Mouse (Mus musculus): ENCODE data around the gene Olfr1381. TPM values are rescaled to one million over a fixed set of nuclear protein-coding genes. Genes with fewer than 3 reads are reported as not detected.
"Not testable (repeated sequence)": the region's sequence is repeated elsewhere in the genome, so short reads cannot be mapped to it uniquely, and the experiment has no call there.

The Olfr1381 gene
- polyA plus RNA-seq (2014; fragmentation: Nextera tagmentation; extraction: Ambion mirVana): not detected in 2 replicates

DNA sequence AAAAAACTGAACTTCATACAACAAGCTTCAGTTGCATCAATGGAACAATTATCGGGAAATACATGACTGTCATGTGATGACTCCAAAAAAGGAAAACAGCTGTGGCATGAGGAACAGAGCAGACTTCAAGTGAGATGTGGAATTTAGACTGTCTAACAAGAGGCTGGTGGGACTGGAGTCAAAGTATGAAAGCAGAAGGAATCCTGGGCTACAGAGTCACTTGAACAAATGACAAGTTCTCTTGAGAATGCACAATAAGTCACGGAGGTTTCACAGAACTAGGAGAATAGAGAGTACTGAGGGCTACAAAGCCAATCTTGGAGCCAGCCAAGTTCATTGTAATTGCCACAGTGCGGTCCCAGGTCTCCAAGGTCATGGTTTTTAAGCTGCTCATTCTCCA is at the start of gene Olfr1381:
Gene Olfr1381 (plus strand): TSS at position 301 of the 400 bp plus-strand sequence.
- not testable (repeated sequence) for H3K4me2 ChIP-seq (replicated peaks; ENCODE audit: low read depth, low read length); H3K9me3 ChIP-seq (ENCODE audit: control insufficient read depth, low read length); H3K36me3 ChIP-seq (ENCODE audit: control insufficient read depth, insufficient read depth, low read length); DNase-seq (ENCODE audit: low spot score); H3K4me3 ChIP-seq (ENCODE audit: low read depth, low read length); H3K4me1 ChIP-seq (replicated peaks; ENCODE audit: control insufficient read depth, insufficient read depth, low read length); H3K9ac ChIP-seq (ENCODE audit: low read depth, low read length); H3K27me3 ChIP-seq (ENCODE audit: control insufficient read depth, insufficient read depth, low read length); H3K27ac ChIP-seq (ENCODE audit: low read depth, low read length)
- peak; percentile 30; the same call in 1 of the 2 replicates for ATAC-seq (ENCODE audit: low FRiP score)
- WGBS: 58% methylated on average over 3 of the region's 3 CpGs

DNA sequence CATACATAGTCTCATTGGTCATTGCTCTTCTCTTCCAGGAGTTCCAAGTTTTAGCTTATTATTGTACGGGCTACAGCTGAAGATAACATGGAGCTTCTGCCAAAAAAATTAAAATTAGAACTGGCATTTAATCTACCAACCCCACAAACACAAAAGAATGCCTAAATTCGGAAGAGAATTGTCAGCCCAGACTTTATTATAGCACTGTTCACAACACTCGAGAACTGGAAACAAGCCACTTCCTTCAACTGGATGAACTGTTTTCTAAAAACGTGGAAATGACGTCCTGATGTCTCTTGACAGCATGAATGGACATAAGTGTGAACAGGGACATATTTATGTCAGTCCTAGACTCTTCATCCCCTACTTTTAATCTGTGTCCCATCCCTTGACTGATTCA is 25.2 kb upstream of the Olfr1381 start:
- H3K36me3 ChIP-seq (ENCODE audit: control insufficient read depth, insufficient read depth, low read length): no peaks in the 10 kb centered on the region
- no peak overlapping the region for H3K27ac ChIP-seq (ENCODE audit: low read depth, low read length)
- WGBS: 79% methylated on average over 5 of the region's 5 CpGs
- no peak for ATAC-seq (ENCODE audit: low FRiP score)
- H3K9ac ChIP-seq (ENCODE audit: low read depth, low read length): no peak overlapping the region
- H3K9me3 ChIP-seq (ENCODE audit: control insufficient read depth, low read length): no peaks in the 10 kb centered on the region
- H3K4me3 ChIP-seq (ENCODE audit: low read depth, low read length): no peak overlapping the region
- H3K4me1 ChIP-seq (replicated peaks; ENCODE audit: control insufficient read depth, insufficient read depth, low read length): no peaks in the 10 kb centered on the region
- no peak overlapping the region for H3K4me2 ChIP-seq (replicated peaks; ENCODE audit: low read depth, low read length)
- H3K27me3 ChIP-seq (ENCODE audit: control insufficient read depth, insufficient read depth, low read length): no peaks in the 10 kb centered on the region
- DNase-seq (ENCODE audit: low spot score): no peak

DNA sequence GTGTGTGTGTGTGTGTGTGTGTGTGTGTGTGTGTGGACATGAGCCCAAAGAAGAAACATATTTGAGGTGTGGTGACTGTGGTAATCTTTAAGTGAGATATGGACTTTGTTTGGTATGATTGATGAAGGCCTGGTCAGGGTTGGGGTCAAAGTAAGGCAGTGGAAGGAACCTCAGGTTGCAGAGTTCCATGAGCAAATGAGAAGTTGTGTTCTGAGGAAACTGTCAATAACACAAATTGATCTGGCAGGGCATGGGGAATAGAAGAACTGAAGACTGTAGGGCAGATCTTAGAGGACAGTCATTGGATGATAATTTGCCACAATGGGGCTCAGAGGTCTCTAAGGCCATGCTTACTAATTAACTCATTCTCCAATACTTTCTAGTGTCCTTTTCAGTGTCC is 23.9 kb upstream of the Olfr1381 start, which contains the start of gene Olfr1383:
Gene Olfr1383 (plus strand): TSS at position 301 of the 400 bp plus-strand sequence.
- H3K9me3 ChIP-seq (ENCODE audit: control insufficient read depth, low read length): no peaks in the 10 kb centered on the region
- no peak for DNase-seq (ENCODE audit: low spot score)
- no peaks in the 10 kb centered on the region for H3K27me3 ChIP-seq (ENCODE audit: control insufficient read depth, insufficient read depth, low read length)
- H3K9ac ChIP-seq (ENCODE audit: low read depth, low read length): no peak within 1 kb of the TSS
- H3K36me3 ChIP-seq (ENCODE audit: control insufficient read depth, insufficient read depth, low read length): no peaks in the 10 kb centered on the region
- H3K4me2 ChIP-seq (replicated peaks; ENCODE audit: low read depth, low read length): no peak within 1 kb of the TSS
- no peaks in the 10 kb centered on the region for H3K4me1 ChIP-seq (replicated peaks; ENCODE audit: control insufficient read depth, insufficient read depth, low read length)
- no peak within 1 kb of the TSS for H3K4me3 ChIP-seq (ENCODE audit: low read depth, low read length)
- no peak within 1 kb of the TSS for H3K27ac ChIP-seq (ENCODE audit: low read depth, low read length)
- ATAC-seq (ENCODE audit: low FRiP score): no peak

DNA sequence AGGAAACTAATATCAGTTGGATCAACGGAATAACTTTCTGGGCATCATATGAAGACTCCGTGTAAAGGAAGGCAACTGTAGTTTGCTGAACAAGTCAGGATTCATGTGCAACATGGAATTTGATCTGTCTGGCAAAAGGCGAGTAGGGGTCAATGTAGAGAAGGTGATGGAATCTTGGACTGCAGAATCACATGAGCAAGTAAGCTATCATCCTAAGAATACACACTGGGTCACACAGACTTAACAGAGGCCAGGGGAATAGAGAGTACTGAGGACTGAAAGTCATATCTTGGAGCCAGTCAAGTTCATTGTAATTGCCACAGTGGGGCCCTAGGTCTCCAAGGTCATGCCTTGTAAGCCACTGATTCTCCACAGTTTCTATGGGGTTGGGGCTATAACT is 15.3 kb upstream of the Olfr1381 start, which contains the start of gene Olfr1382:
Gene Olfr1382 (plus strand): TSS at position 301 of the 400 bp plus-strand sequence.
- H3K27me3 ChIP-seq (ENCODE audit: control insufficient read depth, insufficient read depth, low read length): no peaks in the 10 kb centered on the region
- 86% methylated on average over 3 of the region's 3 CpGs for WGBS

DNA sequence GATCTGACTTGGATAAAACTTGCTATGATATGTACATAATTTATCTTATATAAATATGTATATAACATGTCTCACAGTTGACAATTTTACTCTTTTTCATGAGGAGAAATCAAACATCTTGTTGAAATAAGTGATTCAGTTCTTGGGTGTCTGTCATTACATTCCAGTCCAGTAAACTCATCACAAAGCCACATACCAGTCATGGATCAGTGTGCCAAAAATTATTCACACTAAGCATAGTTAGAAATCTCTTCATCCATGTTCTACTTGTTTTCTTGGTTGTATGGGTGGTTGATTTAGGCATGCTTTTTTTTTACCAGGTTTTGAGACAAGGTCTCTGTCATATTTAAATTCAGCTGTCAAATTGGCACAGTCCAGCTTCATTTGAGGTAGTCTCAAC is 10.5 kb upstream of the Olfr1381 start:
- Histone ChIP-seq H3K4me1 (replicated peaks; ENCODE audit: control insufficient read depth, insufficient read depth, low read length) (no peaks in the 10 kb centered on the region), H3K9me3 (ENCODE audit: control insufficient read depth, low read length) (no peaks in the 10 kb centered on the region), H3K4me2 (replicated peaks; ENCODE audit: low read depth, low read length) (no peak overlapping the region), H3K36me3 (ENCODE audit: control insufficient read depth, insufficient read depth, low read length) (no peaks in the 10 kb centered on the region), H3K27ac (ENCODE audit: low read depth, low read length) (no peak overlapping the region), H3K4me3 (ENCODE audit: low read depth, low read length) (no peak overlapping the region), H3K9ac (ENCODE audit: low read depth, low read length) (no peak overlapping the region), H3K27me3 (ENCODE audit: control insufficient read depth, insufficient read depth, low read length) (no peaks in the 10 kb centered on the region)
- ATAC-seq (ENCODE audit: low FRiP score) (no peak), DNase-seq (ENCODE audit: low spot score) (no peak)

More for the DNA sequence above, 15.3 kb upstream of the Olfr1381 start, which contains the start of gene Olfr1382:
- no peaks in the 10 kb centered on the region for H3K9me3 ChIP-seq (ENCODE audit: control insufficient read depth, low read length)
- no peaks in the 10 kb centered on the region for H3K36me3 ChIP-seq (ENCODE audit: control insufficient read depth, insufficient read depth, low read length)
- no peak for ATAC-seq (ENCODE audit: low FRiP score)
- no peak within 1 kb of the TSS for H3K27ac ChIP-seq (ENCODE audit: low read depth, low read length)
- H3K4me3 ChIP-seq (ENCODE audit: low read depth, low read length): no peak within 1 kb of the TSS
- H3K4me1 ChIP-seq (replicated peaks; ENCODE audit: control insufficient read depth, insufficient read depth, low read length): no peaks in the 10 kb centered on the region
- no peak for DNase-seq (ENCODE audit: low spot score)
- no peak within 1 kb of the TSS for H3K9ac ChIP-seq (ENCODE audit: low read depth, low read length)
- H3K4me2 ChIP-seq (replicated peaks; ENCODE audit: low read depth, low read length): no peak within 1 kb of the TSS

DNA sequence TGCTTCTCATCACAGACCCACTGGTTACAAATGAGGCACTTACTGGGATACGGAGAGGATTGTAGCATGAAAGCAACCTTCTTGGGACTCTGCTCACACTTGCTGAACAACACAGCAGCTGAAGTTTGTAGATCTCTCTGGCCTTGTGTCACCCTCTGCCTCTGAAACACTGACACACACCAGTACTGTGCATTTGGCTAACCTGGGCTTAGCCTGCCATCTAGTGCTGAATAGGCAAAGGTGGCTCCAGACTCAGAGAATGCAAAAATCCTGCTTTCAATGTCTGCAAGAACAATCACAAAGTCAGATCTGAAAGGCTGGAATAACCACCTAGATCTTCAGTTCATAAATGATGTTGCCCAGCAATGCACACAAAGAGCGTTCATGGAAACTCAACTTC is 6.6 kb upstream of the Olfr1381 start:
- not testable (repeated sequence) for H3K27ac ChIP-seq (ENCODE audit: low read depth, low read length); H3K4me3 ChIP-seq (ENCODE audit: low read depth, low read length); ATAC-seq (ENCODE audit: low FRiP score); H3K27me3 ChIP-seq (ENCODE audit: control insufficient read depth, insufficient read depth, low read length); H3K36me3 ChIP-seq (ENCODE audit: control insufficient read depth, insufficient read depth, low read length); H3K9ac ChIP-seq (ENCODE audit: low read depth, low read length); H3K9me3 ChIP-seq (ENCODE audit: control insufficient read depth, low read length); H3K4me1 ChIP-seq (replicated peaks; ENCODE audit: control insufficient read depth, insufficient read depth, low read length); H3K4me2 ChIP-seq (replicated peaks; ENCODE audit: low read depth, low read length)
- peak; percentile 5 for DNase-seq (ENCODE audit: low spot score)
- WGBS: 95% methylated on average over 2 of the region's 2 CpGs

DNA sequence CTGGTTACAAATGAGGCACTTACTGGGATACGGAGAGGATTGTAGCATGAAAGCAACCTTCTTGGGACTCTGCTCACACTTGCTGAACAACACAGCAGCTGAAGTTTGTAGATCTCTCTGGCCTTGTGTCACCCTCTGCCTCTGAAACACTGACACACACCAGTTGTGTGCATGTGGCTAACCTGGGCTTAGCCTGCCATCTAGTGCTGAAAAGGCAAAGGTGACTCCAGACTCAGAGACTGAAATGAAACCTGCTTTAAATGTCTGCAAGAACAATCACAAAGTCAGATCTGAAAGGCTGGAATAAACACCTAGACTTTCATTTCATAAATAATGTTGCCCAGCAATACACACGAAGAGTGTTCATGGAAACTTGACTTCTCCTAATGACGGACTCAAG is 10.8 kb downstream of the Olfr1381 start:
- not testable (repeated sequence) for H3K4me1 ChIP-seq (replicated peaks; ENCODE audit: control insufficient read depth, insufficient read depth, low read length); H3K36me3 ChIP-seq (ENCODE audit: control insufficient read depth, insufficient read depth, low read length); ATAC-seq (ENCODE audit: low FRiP score); H3K27me3 ChIP-seq (ENCODE audit: control insufficient read depth, insufficient read depth, low read length); H3K4me3 ChIP-seq (ENCODE audit: low read depth, low read length); H3K9me3 ChIP-seq (ENCODE audit: control insufficient read depth, low read length); H3K4me2 ChIP-seq (replicated peaks; ENCODE audit: low read depth, low read length); H3K27ac ChIP-seq (ENCODE audit: low read depth, low read length); H3K9ac ChIP-seq (ENCODE audit: low read depth, low read length)
- DNase-seq (ENCODE audit: low spot score): peak; percentile 1
- WGBS: 89% methylated on average over 3 of the region's 3 CpGs

DNA sequence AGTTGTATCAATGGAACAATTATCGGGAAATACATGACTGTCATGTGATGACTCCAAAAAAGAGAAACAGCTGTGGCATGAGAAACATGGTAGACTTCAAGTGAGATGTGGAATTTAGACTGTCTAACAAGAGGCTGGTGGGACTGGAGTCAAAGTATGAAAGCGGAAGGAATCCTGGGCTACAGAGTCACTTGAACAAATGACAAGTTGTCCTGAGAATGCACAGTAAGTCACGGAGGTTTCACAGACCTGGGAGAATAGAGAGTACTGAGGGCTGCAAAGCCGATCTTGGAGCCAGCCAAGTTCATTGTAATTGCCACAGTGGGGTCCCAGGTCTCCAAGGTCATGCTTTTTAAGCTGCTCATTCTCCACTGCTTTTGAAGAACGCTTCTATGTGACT is 13.3 kb downstream of the Olfr1381 start, which contains the start of gene Olfr1380:
Gene Olfr1380 (plus strand): TSS at position 301 of the 400 bp plus-strand sequence.
- H3K27ac ChIP-seq (ENCODE audit: low read depth, low read length): not testable (repeated sequence)

DNA sequence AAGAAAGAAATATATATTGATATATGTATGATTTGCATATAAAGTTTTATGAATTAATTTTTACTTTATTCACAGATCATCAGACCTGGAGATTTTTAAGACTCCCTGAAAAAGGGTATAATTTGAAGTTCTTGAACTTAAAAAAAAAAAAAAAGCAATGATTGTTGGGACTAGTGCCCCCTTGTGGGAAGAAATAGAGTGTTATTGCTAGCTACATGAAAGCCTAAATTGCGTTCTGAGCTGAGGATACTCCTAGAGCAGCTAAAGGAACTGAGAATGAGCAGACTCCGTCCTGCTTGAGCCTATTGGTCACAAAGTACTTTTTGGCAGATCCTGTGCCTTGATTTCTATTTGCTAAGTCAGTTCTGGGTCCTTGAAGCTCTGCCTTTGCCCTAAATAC is 31.8 kb downstream of the Olfr1381 start:
- H3K9ac ChIP-seq (ENCODE audit: low read depth, low read length); ATAC-seq (ENCODE audit: low FRiP score); H3K9me3 ChIP-seq (ENCODE audit: control insufficient read depth, low read length); H3K27me3 ChIP-seq (ENCODE audit: control insufficient read depth, insufficient read depth, low read length); H3K4me1 ChIP-seq (replicated peaks; ENCODE audit: control insufficient read depth, insufficient read depth, low read length); H3K4me2 ChIP-seq (replicated peaks; ENCODE audit: low read depth, low read length); H3K36me3 ChIP-seq (ENCODE audit: control insufficient read depth, insufficient read depth, low read length); H3K27ac ChIP-seq (ENCODE audit: low read depth, low read length); H3K4me3 ChIP-seq (ENCODE audit: low read depth, low read length): not testable (repeated sequence)
- peak; percentile 21 for DNase-seq (ENCODE audit: low spot score)
- WGBS: 46% methylated on average over 2 of the region's 2 CpGs

More for the DNA sequence above, 13.3 kb downstream of the Olfr1381 start, which contains the start of gene Olfr1380:
- 63% methylated on average over 5 of the region's 5 CpGs for WGBS
- not testable (repeated sequence) for DNase-seq (ENCODE audit: low spot score); H3K9ac ChIP-seq (ENCODE audit: low read depth, low read length); H3K4me1 ChIP-seq (replicated peaks; ENCODE audit: control insufficient read depth, insufficient read depth, low read length); H3K36me3 ChIP-seq (ENCODE audit: control insufficient read depth, insufficient read depth, low read length); H3K4me3 ChIP-seq (ENCODE audit: low read depth, low read length); H3K27me3 ChIP-seq (ENCODE audit: control insufficient read depth, insufficient read depth, low read length); ATAC-seq (ENCODE audit: low FRiP score); H3K9me3 ChIP-seq (ENCODE audit: control insufficient read depth, low read length); H3K4me2 ChIP-seq (replicated peaks; ENCODE audit: low read depth, low read length)

Measured in hindbrain, embryonic 11.5 days (tissue).